Mouse (Mus musculus) stomach, embryonic 14.5 days (tissue): Measurements from ENCODE around the gene Mmp21. TPM values are rescaled to one million over a fixed set of nuclear protein-coding genes. Genes with fewer than 3 reads are reported as not detected.
"Not testable (repeated sequence)": the region's sequence is repeated elsewhere in the genome, so short reads cannot be mapped to it uniquely, and the experiment has no call there.

ENCODE experiments used
- ATAC-seq: fragments of 200-750 bp; cut with Nextera tagmentation; 2 replicates; pipeline ENCODE4 v1.8.0; 2017; ENCODE audit warnings: low read depth, moderate TSS enrichment; ENCODE audit not compliant: insufficient number of reproducible peaks, insufficient read depth, low FRiP score
- H3K27ac ChIP-seq: fragments of 300-500 bp; sonication (generic); 2 replicates; pipeline ENCODE4 v1.5.1; 2014; ENCODE audit warnings: mild to moderate bottlenecking, low read length, moderate library complexity, mixed read lengths
- H3K27me3 ChIP-seq: fragments of 300-500 bp; sonication (generic); 2 replicates; pipeline ENCODE4 v1.6.1; 2014; ENCODE audit warnings: low read length, control low read depth, mixed read lengths; ENCODE audit not compliant: control insufficient read depth, insufficient read depth
- H3K36me3 ChIP-seq: fragments of 300-500 bp; sonication (generic); 2 replicates; pipeline ENCODE4 v1.6.1; 2014; ENCODE audit warnings: mild to moderate bottlenecking, control low read depth, low read length, moderate library complexity, mixed read lengths; ENCODE audit not compliant: control insufficient read depth, insufficient read depth
- H3K4me1 ChIP-seq: fragments of 300-500 bp; sonication (generic); 2 replicates; pipeline ENCODE4 v1.6.1; 2014; ENCODE audit warnings: low read length, control low read depth, mixed read lengths; ENCODE audit not compliant: control insufficient read depth, insufficient read depth
- H3K4me2 ChIP-seq: fragments of 300-500 bp; sonication (generic); replicated peaks from 2 replicates; pipeline ENCODE4 v1.6.1; 2014; ENCODE audit warnings: low read depth, low read length, control low read depth
- H3K4me3 ChIP-seq: fragments of 300-500 bp; sonication (generic); 2 replicates; pipeline ENCODE4 v1.5.1; 2014; ENCODE audit warnings: low read depth, low read length, control low read depth
- H3K9ac ChIP-seq: fragments of 300-500 bp; sonication (generic); replicated peaks from 2 replicates; pipeline ENCODE4 v1.6.1; 2014; ENCODE audit warnings: low read depth, mild to moderate bottlenecking, control low read depth, low read length, moderate library complexity, mixed read lengths
- H3K9me3 ChIP-seq: fragments of 300-500 bp; sonication (generic); 2 replicates; pipeline ENCODE4 v1.6.1; 2016; ENCODE audit warnings: low read depth, low read length, control low read depth; ENCODE audit not compliant: control insufficient read depth
- WGBS: fragments of 180-500 bp; shearing (Covaris S2); extraction: QIAGEN DNeasy Blood & Tissue Kit; methylation state at CpG from one replicate; pipeline ENCODE4 v1.1.7; 2014; 5-methylcytosine and 5-hydroxymethylcytosine counted together
- polyA plus RNA-seq: library from polyadenylated mRNA; unstranded; fragments of >200 nt; fragmentation: Nextera tagmentation; extraction: Ambion mirVana; gene quantifications from 2 replicates; pipeline ENCODE4 v1.2.1, GENCODE M21; 2014

The Mmp21 gene
- polyA plus RNA-seq, 1 experiment from 2014 or later = not detected

DNA sequence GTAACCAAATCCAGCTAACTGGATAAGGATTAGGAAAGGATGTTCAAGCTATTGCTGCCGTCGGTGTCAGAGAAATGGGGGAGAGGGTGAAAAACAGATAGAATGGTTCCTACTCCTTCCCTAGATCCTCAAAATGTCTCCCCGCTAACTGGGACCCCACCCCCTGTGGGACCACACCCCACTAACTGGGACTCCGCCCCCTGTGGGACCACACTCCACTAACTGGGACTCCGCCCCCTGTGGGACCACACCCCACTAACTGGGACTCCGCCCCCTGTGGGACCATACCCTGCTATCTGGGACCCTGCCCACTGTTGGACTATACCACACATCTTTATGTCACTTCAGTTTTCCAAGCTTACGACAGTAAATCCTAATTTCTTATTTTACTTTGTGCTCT lies 24.0 kb upstream of the Mmp21 start:
- Histone ChIP-seq H3K9ac (no peak overlapping the region), H3K4me2 (no peak overlapping the region), H3K27me3 (no peaks in the 10 kb centered on the region), H3K9me3 (peaks cover 3% of the 10 kb centered on the region; the same call in 1 of the 2 replicates), H3K4me3 (no peak overlapping the region), H3K27ac (no peak overlapping the region), H3K36me3 (no peaks in the 10 kb centered on the region), H3K4me1 (no peaks in the 10 kb centered on the region; the same call in 1 of the 2 replicates)
- WGBS = 93% methylated on average over 7 of the region's 7 CpGs
- ATAC-seq = no peak

- ATAC-seq = peak; percentile 81; the same call in 1 of the 2 replicates
- Histone ChIP-seq H3K9me3 (no peaks in the 10 kb centered on the region), H3K4me1 (no peaks in the 10 kb centered on the region), H3K27me3 (no peaks in the 10 kb centered on the region), H3K9ac (no peak overlapping the region), H3K4me3 (no peak overlapping the region), H3K36me3 (no peaks in the 10 kb centered on the region), H3K27ac (no peak overlapping the region), H3K4me2 (no peak overlapping the region)
- WGBS = 65% methylated on average over 10 of the region's 10 CpGs
These were observed 22.5 kb upstream of the Mmp21 start for GRCm38 (mm10) chr7:133702333-133702732.

DNA sequence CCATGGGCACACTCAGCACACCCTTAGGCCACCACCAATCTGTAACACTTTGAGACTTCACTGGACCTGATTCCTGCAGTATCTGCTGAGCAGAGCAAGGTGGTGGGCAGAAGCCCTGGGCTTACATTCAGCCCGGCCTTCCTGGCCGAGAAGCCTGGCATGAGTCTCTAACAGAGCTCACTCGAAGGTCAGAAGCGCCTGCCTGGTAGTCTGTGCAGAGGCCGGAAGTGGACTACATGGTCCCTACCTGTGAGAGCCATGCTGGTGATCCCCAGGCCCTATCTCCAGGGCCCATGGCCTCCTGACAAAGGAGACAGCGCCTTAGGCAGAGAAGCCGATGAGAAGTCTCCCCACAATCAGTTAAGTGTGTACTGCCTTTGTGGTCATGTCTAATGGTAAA lies 21.5 kb upstream of the Mmp21 start:
- Histone ChIP-seq H3K4me3 (no peak overlapping the region), H3K9me3 (no peaks in the 10 kb centered on the region), H3K4me2 (no peak overlapping the region), H3K9ac (no peak overlapping the region), H3K4me1 (no peaks in the 10 kb centered on the region), H3K36me3 (no peaks in the 10 kb centered on the region), H3K27ac (no peak overlapping the region), H3K27me3 (no peaks in the 10 kb centered on the region)
- no peak for ATAC-seq
- WGBS = 95% methylated on average over 7 of the region's 7 CpGs

DNA sequence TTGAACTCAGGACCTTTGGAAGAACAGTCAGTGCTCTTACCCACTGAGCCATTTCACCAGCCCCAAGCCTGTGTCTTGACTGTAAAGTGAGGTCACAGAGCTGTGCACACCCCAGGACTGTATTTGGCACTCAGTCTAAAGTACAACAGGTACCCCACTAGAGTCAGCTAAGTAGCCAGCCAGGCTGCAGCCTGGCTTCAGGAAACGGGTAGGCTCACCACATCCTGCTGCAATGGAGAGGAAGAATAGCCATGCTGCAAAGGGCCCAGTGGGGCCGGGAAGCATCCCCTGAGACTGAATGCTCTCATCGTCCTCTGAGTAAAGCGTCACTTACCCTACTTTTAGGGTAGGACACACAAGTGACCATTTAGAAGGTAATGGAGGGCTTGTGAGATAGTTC lies 20.0 kb upstream of the Mmp21 start:
- H3K4me2 ChIP-seq = no peak overlapping the region
- no peak overlapping the region for H3K9ac ChIP-seq
- H3K36me3 ChIP-seq = no peaks in the 10 kb centered on the region
- no peak for ATAC-seq
- H3K27me3 ChIP-seq = no peaks in the 10 kb centered on the region
- no peaks in the 10 kb centered on the region for H3K9me3 ChIP-seq
- no peak overlapping the region for H3K4me3 ChIP-seq
- H3K27ac ChIP-seq = no peak overlapping the region
- H3K4me1 ChIP-seq = no peaks in the 10 kb centered on the region
- 79% methylated on average over 4 of the region's 4 CpGs for WGBS

DNA sequence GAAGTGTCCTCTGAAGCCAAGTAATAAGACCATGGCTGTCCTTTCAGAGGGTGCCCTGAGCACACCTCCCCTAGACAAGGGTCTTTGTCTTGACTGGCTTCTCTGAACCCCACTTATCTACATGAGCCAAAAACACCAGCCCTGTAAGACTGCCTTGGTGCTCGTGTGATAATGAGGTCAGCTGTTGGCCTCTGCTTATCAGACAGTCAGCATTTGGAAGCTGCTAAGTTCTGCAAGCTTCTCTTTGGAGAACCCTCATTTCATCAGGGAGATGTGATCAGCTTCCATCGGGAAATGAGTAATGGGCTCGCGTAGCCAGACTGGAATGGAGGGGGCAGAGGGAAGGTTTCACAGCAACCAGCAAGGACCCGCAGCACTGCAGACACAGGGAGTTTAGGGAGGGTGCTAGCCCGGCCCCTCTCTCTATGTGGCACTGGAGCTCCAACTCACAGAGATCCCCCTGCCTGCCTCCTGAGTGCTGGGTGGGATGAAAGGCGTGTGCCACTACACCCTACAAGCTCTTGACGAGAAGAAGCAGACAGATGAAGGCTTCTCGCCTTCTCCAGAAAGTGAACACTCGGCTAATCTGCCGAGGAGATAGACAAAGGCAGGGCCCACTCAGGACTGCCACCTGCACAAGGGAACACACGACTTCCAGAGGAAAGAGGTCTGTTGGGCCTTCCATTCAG lies 18.3 kb upstream of the Mmp21 start:
- Histone ChIP-seq H3K4me3 (no peak overlapping the region), H3K9ac (no peak overlapping the region), H3K4me1 (no peaks in the 10 kb centered on the region), H3K27ac (no peak overlapping the region), H3K4me2 (no peak overlapping the region), H3K9me3 (no peaks in the 10 kb centered on the region), H3K36me3 (no peaks in the 10 kb centered on the region), H3K27me3 (no peaks in the 10 kb centered on the region)
- 84% methylated on average over 12 of the region's 12 CpGs for WGBS
- ATAC-seq = peak; percentile 61; the same call in 1 of the 2 replicates

- not testable (repeated sequence) for H3K9ac ChIP-seq, H3K36me3 ChIP-seq, H3K4me3 ChIP-seq, H3K27me3 ChIP-seq, H3K4me1 ChIP-seq, H3K9me3 ChIP-seq, H3K27ac ChIP-seq, H3K4me2 ChIP-seq, ATAC-seq
These were observed 5.8 kb upstream of the Mmp21 start for GRCm38 (mm10) chr7:133685644-133686043.

DNA sequence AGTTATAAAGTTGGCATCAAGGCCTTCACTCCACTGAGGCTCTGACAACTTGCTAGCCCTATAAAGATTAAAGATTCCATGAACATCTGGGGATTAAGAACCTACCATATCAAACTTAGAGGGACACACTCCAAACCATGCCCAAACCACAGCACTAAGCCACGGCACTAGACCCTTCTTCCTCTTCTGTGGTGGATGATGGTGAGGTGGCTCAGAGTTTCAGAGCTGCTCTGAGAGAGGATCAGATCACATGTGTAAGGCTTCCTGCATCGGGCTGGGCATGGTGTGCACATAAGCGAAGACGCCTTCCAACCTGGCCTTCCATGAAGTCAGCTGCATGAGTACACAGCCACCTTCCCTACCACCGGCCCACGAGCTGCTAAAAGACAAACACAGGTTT lies 4.8 kb upstream of the Mmp21 start:
- Histone ChIP-seq H3K4me1 (no peaks in the 10 kb centered on the region), H3K4me3 (no peak overlapping the region), H3K9me3 (peaks cover 5% of the 10 kb centered on the region; the same call in 1 of the 2 replicates), H3K36me3 (no peaks in the 10 kb centered on the region; the same call in 1 of the 2 replicates), H3K9ac (no peak overlapping the region), H3K4me2 (no peak overlapping the region), H3K27me3 (no peaks in the 10 kb centered on the region), H3K27ac (no peak overlapping the region)
- no peak for ATAC-seq
- 89% methylated on average over 6 of the region's 6 CpGs for WGBS

DNA sequence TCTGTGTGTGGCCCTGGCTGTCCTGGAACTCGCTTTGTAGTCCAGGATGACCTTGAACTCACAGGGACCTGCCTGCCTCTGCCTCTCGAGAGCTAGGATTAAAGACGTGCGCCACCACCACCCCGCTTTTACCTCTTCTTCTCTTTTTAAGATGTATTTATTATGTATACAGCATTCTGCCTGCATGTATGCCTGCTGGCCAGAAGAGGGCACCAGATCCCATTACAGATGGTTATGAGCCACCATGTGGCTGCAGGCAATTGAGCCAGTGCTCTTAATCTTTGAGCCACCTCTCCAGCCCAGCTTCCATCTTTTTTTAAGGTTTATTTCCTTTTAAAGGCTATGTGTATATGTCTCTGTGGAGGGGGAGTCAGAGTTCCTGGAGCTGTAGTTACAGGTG lies 4.2 kb upstream of the Mmp21 start:
- ATAC-seq = no peak
- H3K36me3 ChIP-seq = no peaks in the 10 kb centered on the region
- H3K27ac ChIP-seq = no peak overlapping the region
- WGBS = 88% methylated on average over 5 of the region's 5 CpGs
- no peaks in the 10 kb centered on the region for H3K4me1 ChIP-seq
- no peak overlapping the region for H3K4me3 ChIP-seq
- H3K27me3 ChIP-seq = no peaks in the 10 kb centered on the region
- H3K4me2 ChIP-seq = no peak overlapping the region
- no peak overlapping the region for H3K9ac ChIP-seq
- H3K9me3 ChIP-seq = peaks cover 5% of the 10 kb centered on the region; the same call in 1 of the 2 replicates

- Histone ChIP-seq H3K4me3 (no peak overlapping the region), H3K36me3 (no peaks in the 10 kb centered on the region), H3K27me3 (no peaks in the 10 kb centered on the region), H3K9ac (no peak overlapping the region), H3K4me1 (no peaks in the 10 kb centered on the region), H3K4me2 (no peak overlapping the region), H3K9me3 (peaks cover 5% of the 10 kb centered on the region; the same call in 1 of the 2 replicates), H3K27ac (no peak overlapping the region)
- no peak for ATAC-seq
- 83% methylated on average over 5 of the region's 5 CpGs for WGBS
These were observed 3.8 kb upstream of the Mmp21 start for GRCm38 (mm10) chr7:133683626-133684025.
